Mouse (Mus musculus) midbrain, embryonic 11.5 days (tissue): ENCODE results near the gene Ispd. TPM values are rescaled to one million over a fixed set of nuclear protein-coding genes. Genes with fewer than 3 reads are reported as not detected.
A peak's percentile ranks its signal among the peaks of the same experiment; 100 is the strongest.

ENCODE experiments used
- ATAC-seq: fragments of 200-750 bp; cut with Nextera tagmentation; 2 replicates; pipeline ENCODE4 v1.8.0; 2017; ENCODE audit warnings: moderate TSS enrichment, moderate library complexity; ENCODE audit not compliant: low FRiP score
- DNase-seq: peaks from one replicate; pipeline ENCODE4 v3.0.0; 2015; ENCODE audit warnings: low spot score; ENCODE audit errors: missing footprints
- H3K27ac ChIP-seq: fragments of 300-500 bp; sonication (generic); 2 replicates; pipeline ENCODE4 v1.5.1; 2014; ENCODE audit warnings: low read depth, low read length
- H3K27me3 ChIP-seq: fragments of 300-500 bp; sonication (generic); 2 replicates; pipeline ENCODE4 v1.6.1; 2014; ENCODE audit warnings: mild to moderate bottlenecking, low read length, moderate library complexity, mixed read lengths; ENCODE audit not compliant: control insufficient read depth, insufficient read depth
- H3K36me3 ChIP-seq: fragments of 300-500 bp; sonication (generic); 2 replicates; pipeline ENCODE4 v1.6.1; 2014; ENCODE audit warnings: mild to moderate bottlenecking, low read length, moderate library complexity, mixed read lengths; ENCODE audit not compliant: control insufficient read depth, insufficient read depth
- H3K4me1 ChIP-seq: fragments of 300-500 bp; sonication (generic); 2 replicates; pipeline ENCODE4 v1.6.1; 2014; ENCODE audit warnings: low read length; ENCODE audit not compliant: control insufficient read depth, insufficient read depth
- H3K4me2 ChIP-seq: fragments of 300-500 bp; sonication (generic); 2 replicates; pipeline ENCODE4 v1.6.1; 2014; ENCODE audit warnings: mild to moderate bottlenecking, moderate library complexity
- H3K4me3 ChIP-seq: fragments of 300-500 bp; sonication (generic); 2 replicates; pipeline ENCODE4 v1.5.1; 2014; ENCODE audit warnings: low read depth, low read length
- H3K9ac ChIP-seq: fragments of 300-500 bp; sonication (generic); 2 replicates; pipeline ENCODE4 v1.6.1; 2014; ENCODE audit warnings: low read length
- H3K9me3 ChIP-seq: fragments of 300-500 bp; sonication (generic); 2 replicates; pipeline ENCODE4 v1.6.1; 2016; ENCODE audit warnings: low read length; ENCODE audit not compliant: control insufficient read depth
- WGBS: fragments of 180-500 bp; shearing (Covaris S2); extraction: QIAGEN DNeasy Blood & Tissue Kit; methylation state at CpG from one replicate; pipeline ENCODE4 v1.1.7; 2014; 5-methylcytosine and 5-hydroxymethylcytosine counted together
- polyA plus RNA-seq: library from polyadenylated mRNA; unstranded; fragments of >200 nt; fragmentation: Nextera tagmentation; extraction: Ambion mirVana; gene quantifications from 2 replicates; pipeline ENCODE4 v1.2.1, GENCODE M21; 2014

The Ispd gene
- polyA plus RNA-seq, 1 experiment from 2014 or later: 12.3 TPM

GRCm38 (mm10) chr12:36380254-36380653 is 996 bp upstream of the Ispd start:
- Histone ChIP-seq H3K4me2 (no peak overlapping the region), H3K4me3 (no peak overlapping the region), H3K9ac (no peak overlapping the region), H3K9me3 (no peaks in the 10 kb centered on the region), H3K27ac (no peak overlapping the region), H3K27me3 (no peaks in the 10 kb centered on the region), H3K36me3 (no peaks in the 10 kb centered on the region), H3K4me1 (peaks cover 5% of the 10 kb centered on the region; the same call in 1 of the 2 replicates)
- ATAC-seq: no peak
- WGBS: 26% methylated on average over 3 of the region's 3 CpGs
- DNase-seq: no peak

GRCm38 (mm10) chr12:36380806-36381205 is 444 bp upstream of the Ispd start:
- 83% methylated on average over 5 of the region's 5 CpGs for WGBS
- Histone ChIP-seq H3K36me3 (no peaks in the 10 kb centered on the region), H3K4me3 (no peak overlapping the region), H3K9ac (no peak overlapping the region; the same call in 1 of the 2 replicates), H3K27ac (no peak overlapping the region), H3K9me3 (no peaks in the 10 kb centered on the region), H3K4me1 (peaks cover 5% of the 10 kb centered on the region; the same call in 1 of the 2 replicates), H3K27me3 (no peaks in the 10 kb centered on the region), H3K4me2 (peak overlapping the region; percentile 70; the same call in 1 of the 2 replicates)
- DNase-seq: peak; percentile 83
- ATAC-seq: no peak

- Histone ChIP-seq H3K36me3 (no peaks in the 10 kb centered on the region), H3K4me1 (peaks cover 5% of the 10 kb centered on the region; the same call in 1 of the 2 replicates), H3K27me3 (no peaks in the 10 kb centered on the region), H3K27ac (no peak overlapping the region), H3K4me3 (no peak overlapping the region), H3K4me2 (no peak overlapping the region), H3K9me3 (no peaks in the 10 kb centered on the region), H3K9ac (no peak overlapping the region)
- no peak for DNase-seq
- 69% methylated on average over 6 of the region's 6 CpGs for WGBS
- no peak for ATAC-seq
Measured at GRCm38 (mm10) chr12:36385386-36385785, 4.1 kb downstream of the Ispd start.

GRCm38 (mm10) chr12:36386991-36387390 is 5.7 kb downstream of the Ispd start:
- Histone ChIP-seq H3K4me2 (no peak overlapping the region), H3K27me3 (no peaks in the 10 kb centered on the region), H3K4me3 (no peak overlapping the region), H3K27ac (no peak overlapping the region), H3K9me3 (no peaks in the 10 kb centered on the region), H3K36me3 (no peaks in the 10 kb centered on the region), H3K9ac (no peak overlapping the region), H3K4me1 (no peaks in the 10 kb centered on the region)
- 93% methylated on average over 4 of the region's 4 CpGs for WGBS
- DNase-seq: no peak
- no peak for ATAC-seq

GRCm38 (mm10) chr12:36395115-36395514 is 13.9 kb downstream of the Ispd start:
- no peak overlapping the region for H3K9ac ChIP-seq
- whole genome bisulfite sequencing: 84% methylated on average over 2 of the region's 2 CpGs
- H3K36me3 ChIP-seq: no peaks in the 10 kb centered on the region
- no peak overlapping the region for H3K4me2 ChIP-seq
- no peak for ATAC-seq
- H3K27ac ChIP-seq: no peak overlapping the region
- no peak overlapping the region for H3K4me3 ChIP-seq
- no peaks in the 10 kb centered on the region for H3K27me3 ChIP-seq
- no peaks in the 10 kb centered on the region for H3K9me3 ChIP-seq
- no peaks in the 10 kb centered on the region for H3K4me1 ChIP-seq
- no peak for DNase-seq

- H3K9ac ChIP-seq: no peak overlapping the region
- no peak for ATAC-seq
- H3K4me1 ChIP-seq: no peaks in the 10 kb centered on the region
- WGBS: 72% methylated on average over 10 of the region's 10 CpGs
- no peak overlapping the region for H3K4me3 ChIP-seq
- no peaks in the 10 kb centered on the region for H3K36me3 ChIP-seq
- no peaks in the 10 kb centered on the region for H3K27me3 ChIP-seq
- H3K9me3 ChIP-seq: no peaks in the 10 kb centered on the region
- no peak overlapping the region for H3K27ac ChIP-seq
- no peak for DNase-seq
- H3K4me2 ChIP-seq: no peak overlapping the region
Measured at GRCm38 (mm10) chr12:36423677-36424076, 42.4 kb downstream of the Ispd start.

- no peak for DNase-seq
- Histone ChIP-seq H3K36me3 (no peaks in the 10 kb centered on the region), H3K4me2 (no peak overlapping the region), H3K4me3 (no peak overlapping the region), H3K9me3 (no peaks in the 10 kb centered on the region), H3K9ac (no peak overlapping the region), H3K27ac (no peak overlapping the region), H3K4me1 (no peaks in the 10 kb centered on the region), H3K27me3 (no peaks in the 10 kb centered on the region)
- WGBS: 87% methylated on average over 7 of the region's 7 CpGs
- ATAC-seq: no peak
Measured at GRCm38 (mm10) chr12:36425258-36425657, 44.0 kb downstream of the Ispd start.

- Histone ChIP-seq H3K4me3 (no peak overlapping the region), H3K4me2 (no peak overlapping the region), H3K27ac (no peak overlapping the region), H3K36me3 (no peaks in the 10 kb centered on the region), H3K9me3 (no peaks in the 10 kb centered on the region), H3K27me3 (no peaks in the 10 kb centered on the region), H3K9ac (no peak overlapping the region), H3K4me1 (no peaks in the 10 kb centered on the region)
- ATAC-seq: no peak
- 67% methylated on average over 15 of the region's 15 CpGs for WGBS
- no peak for DNase-seq
Measured at GRCm38 (mm10) chr12:36426163-36427045, 45.2 kb downstream of the Ispd start.

- no peak overlapping the region for H3K9ac ChIP-seq
- no peaks in the 10 kb centered on the region for H3K27me3 ChIP-seq
- WGBS: 83% methylated on average over 5 of the region's 5 CpGs
- ATAC-seq (no peak), DNase-seq (no peak)
- H3K36me3 ChIP-seq: no peaks in the 10 kb centered on the region
- H3K4me3 ChIP-seq: no peak overlapping the region
- H3K9me3 ChIP-seq: no peaks in the 10 kb centered on the region
- no peak overlapping the region for H3K27ac ChIP-seq
- H3K4me2 ChIP-seq: no peak overlapping the region
- no peaks in the 10 kb centered on the region for H3K4me1 ChIP-seq
Measured at GRCm38 (mm10) chr12:36436956-36437355, 55.7 kb downstream of the Ispd start.
